Mouse (Mus musculus): ENCODE measurements around the gene Myo10. TPM values are rescaled to one million over a fixed set of nuclear protein-coding genes. Genes with fewer than 3 reads are reported as not detected.
A peak's percentile ranks its signal among the peaks of the same experiment; 100 is the strongest.

Myo10 gene
- polyA plus RNA-seq, 1 experiment from 2014 or later = 35.4 TPM

GRCm38 (mm10) chr15:25803111-25803510 is 180.8 kb downstream of the Myo10 start:
- Histone ChIP-seq H3K27me3 (ENCODE audit: control insufficient read depth, insufficient read depth, low read length) (no peaks in the 10 kb centered on the region), H3K4me1 (ENCODE audit: control insufficient read depth, insufficient read depth, low read length) (no peaks in the 10 kb centered on the region), H3K4me2 (ENCODE audit: low read depth, low read length) (no peak overlapping the region), H3K9me3 (replicated peaks; ENCODE audit: control insufficient read depth, low read length) (no peaks in the 10 kb centered on the region), H3K4me3 (ENCODE audit: low read depth, low read length) (no peak overlapping the region), H3K27ac (replicated peaks; ENCODE audit: low read depth, low read length) (no peak overlapping the region), H3K9ac (replicated peaks; ENCODE audit: low read length) (no peak overlapping the region), H3K36me3 (replicated peaks; ENCODE audit: control insufficient read depth, insufficient read depth, low read depth, low read length) (peaks cover 20% of the 10 kb centered on the region)
- DNase-seq (ENCODE audit: low spot score) = no peak
- ATAC-seq (replicated peaks; ENCODE audit: insufficient number of reproducible peaks, low FRiP score, low TSS enrichment, low read depth) = no peak
- WGBS = 86% methylated on average over 15 of the region's 15 CpGs

GRCm38 (mm10) chr15:25805336-25806110 is 183.2 kb downstream of the Myo10 start:
- Histone ChIP-seq H3K27me3 (ENCODE audit: control insufficient read depth, insufficient read depth, low read length) (no peaks in the 10 kb centered on the region), H3K36me3 (replicated peaks; ENCODE audit: control insufficient read depth, insufficient read depth, low read depth, low read length) (peaks cover 16% of the 10 kb centered on the region; the same call in 1 of the 2 replicates), H3K4me1 (ENCODE audit: control insufficient read depth, insufficient read depth, low read length) (no peaks in the 10 kb centered on the region), H3K4me3 (ENCODE audit: low read depth, low read length) (no peak overlapping the region), H3K27ac (replicated peaks; ENCODE audit: low read depth, low read length) (no peak overlapping the region), H3K4me2 (ENCODE audit: low read depth, low read length) (no peak overlapping the region), H3K9ac (replicated peaks; ENCODE audit: low read length) (no peak overlapping the region), H3K9me3 (replicated peaks; ENCODE audit: control insufficient read depth, low read length) (no peaks in the 10 kb centered on the region)
- ATAC-seq (replicated peaks; ENCODE audit: insufficient number of reproducible peaks, low FRiP score, low TSS enrichment, low read depth) (no peak; the same call in 1 of the 2 replicates), DNase-seq (ENCODE audit: low spot score) (peak; percentile 72)
- WGBS = 89% methylated on average over 21 of the region's 21 CpGs

GRCm38 (mm10) chr15:25806363-25806762 is 184.0 kb downstream of the Myo10 start:
- no peak overlapping the region for H3K9ac ChIP-seq (replicated peaks; ENCODE audit: low read length)
- no peak for ATAC-seq (replicated peaks; ENCODE audit: insufficient number of reproducible peaks, low FRiP score, low TSS enrichment, low read depth)

GRCm38 (mm10) chr15:25806878-25807277 is 184.6 kb downstream of the Myo10 start:
- WGBS = 94% methylated on average over 9 of the region's 9 CpGs
- H3K9me3 ChIP-seq (replicated peaks; ENCODE audit: control insufficient read depth, low read length) = no peaks in the 10 kb centered on the region
- no peak for ATAC-seq (replicated peaks; ENCODE audit: insufficient number of reproducible peaks, low FRiP score, low TSS enrichment, low read depth)
- DNase-seq (ENCODE audit: low spot score) = no peak
- peaks cover 21% of the 10 kb centered on the region for H3K36me3 ChIP-seq (replicated peaks; ENCODE audit: control insufficient read depth, insufficient read depth, low read depth, low read length)
- H3K4me3 ChIP-seq (ENCODE audit: low read depth, low read length) = no peak overlapping the region
- H3K27me3 ChIP-seq (ENCODE audit: control insufficient read depth, insufficient read depth, low read length) = no peaks in the 10 kb centered on the region
- H3K4me1 ChIP-seq (ENCODE audit: control insufficient read depth, insufficient read depth, low read length) = no peaks in the 10 kb centered on the region
- no peak overlapping the region for H3K9ac ChIP-seq (replicated peaks; ENCODE audit: low read length)
- H3K27ac ChIP-seq (replicated peaks; ENCODE audit: low read depth, low read length) = no peak overlapping the region
- H3K4me2 ChIP-seq (ENCODE audit: low read depth, low read length) = no peak overlapping the region

More at GRCm38 (mm10) chr15:25806363-25806762, 184.0 kb downstream of the Myo10 start:
- no peak for DNase-seq (ENCODE audit: low spot score)
- no peaks in the 10 kb centered on the region for H3K4me1 ChIP-seq (ENCODE audit: control insufficient read depth, insufficient read depth, low read length)
- H3K27me3 ChIP-seq (ENCODE audit: control insufficient read depth, insufficient read depth, low read length) = no peaks in the 10 kb centered on the region
- H3K4me2 ChIP-seq (ENCODE audit: low read depth, low read length) = no peak overlapping the region
- H3K27ac ChIP-seq (replicated peaks; ENCODE audit: low read depth, low read length) = no peak overlapping the region
- no peaks in the 10 kb centered on the region for H3K9me3 ChIP-seq (replicated peaks; ENCODE audit: control insufficient read depth, low read length)
- no peak overlapping the region for H3K4me3 ChIP-seq (ENCODE audit: low read depth, low read length)
- peaks cover 17% of the 10 kb centered on the region for H3K36me3 ChIP-seq (replicated peaks; ENCODE audit: control insufficient read depth, insufficient read depth, low read depth, low read length)
- 91% methylated on average over 17 of the region's 17 CpGs for WGBS

GRCm38 (mm10) chr15:25808677-25809460 is 186.5 kb downstream of the Myo10 start:
- H3K36me3 ChIP-seq (replicated peaks; ENCODE audit: control insufficient read depth, insufficient read depth, low read depth, low read length) = peaks cover 15% of the 10 kb centered on the region
- no peak for ATAC-seq (replicated peaks; ENCODE audit: insufficient number of reproducible peaks, low FRiP score, low TSS enrichment, low read depth)
- 92% methylated on average over 20 of the region's 20 CpGs for WGBS
- no peaks in the 10 kb centered on the region for H3K9me3 ChIP-seq (replicated peaks; ENCODE audit: control insufficient read depth, low read length)
- DNase-seq (ENCODE audit: low spot score) = no peak
- H3K4me1 ChIP-seq (ENCODE audit: control insufficient read depth, insufficient read depth, low read length) = no peaks in the 10 kb centered on the region
- no peak overlapping the region for H3K9ac ChIP-seq (replicated peaks; ENCODE audit: low read length)
- H3K27ac ChIP-seq (replicated peaks; ENCODE audit: low read depth, low read length) = no peak overlapping the region
- no peak overlapping the region for H3K4me3 ChIP-seq (ENCODE audit: low read depth, low read length)
- no peak overlapping the region for H3K4me2 ChIP-seq (ENCODE audit: low read depth, low read length)
- H3K27me3 ChIP-seq (ENCODE audit: control insufficient read depth, insufficient read depth, low read length) = no peaks in the 10 kb centered on the region

- H3K4me3 ChIP-seq (ENCODE audit: low read depth, low read length) = no peak overlapping the region
- WGBS = 94% methylated on average over 6 of the region's 6 CpGs
- H3K27me3 ChIP-seq (ENCODE audit: control insufficient read depth, insufficient read depth, low read length) = no peaks in the 10 kb centered on the region
- no peak for DNase-seq (ENCODE audit: low spot score)
- H3K36me3 ChIP-seq (replicated peaks; ENCODE audit: control insufficient read depth, insufficient read depth, low read depth, low read length) = peaks cover 15% of the 10 kb centered on the region
- H3K27ac ChIP-seq (replicated peaks; ENCODE audit: low read depth, low read length) = no peak overlapping the region
- H3K4me2 ChIP-seq (ENCODE audit: low read depth, low read length) = no peak overlapping the region
- no peak overlapping the region for H3K9ac ChIP-seq (replicated peaks; ENCODE audit: low read length)
- H3K9me3 ChIP-seq (replicated peaks; ENCODE audit: control insufficient read depth, low read length) = no peaks in the 10 kb centered on the region
- no peak for ATAC-seq (replicated peaks; ENCODE audit: insufficient number of reproducible peaks, low FRiP score, low TSS enrichment, low read depth)
- H3K4me1 ChIP-seq (ENCODE audit: control insufficient read depth, insufficient read depth, low read length) = no peaks in the 10 kb centered on the region
Measured at GRCm38 (mm10) chr15:25809669-25810068, 187.3 kb downstream of the Myo10 start.

GRCm38 (mm10) chr15:25811834-25812250 is 189.5 kb downstream of the Myo10 start:
- peaks cover 15% of the 10 kb centered on the region for H3K36me3 ChIP-seq (replicated peaks; ENCODE audit: control insufficient read depth, insufficient read depth, low read depth, low read length)

GRCm38 (mm10) chr15:25812479-25812878 is 190.2 kb downstream of the Myo10 start:
- Histone ChIP-seq H3K27me3 (ENCODE audit: control insufficient read depth, insufficient read depth, low read length) (no peaks in the 10 kb centered on the region), H3K9ac (replicated peaks; ENCODE audit: low read length) (no peak overlapping the region), H3K9me3 (replicated peaks; ENCODE audit: control insufficient read depth, low read length) (no peaks in the 10 kb centered on the region), H3K4me2 (ENCODE audit: low read depth, low read length) (no peak overlapping the region), H3K4me3 (ENCODE audit: low read depth, low read length) (no peak overlapping the region), H3K36me3 (replicated peaks; ENCODE audit: control insufficient read depth, insufficient read depth, low read depth, low read length) (peaks cover 15% of the 10 kb centered on the region), H3K4me1 (ENCODE audit: control insufficient read depth, insufficient read depth, low read length) (no peaks in the 10 kb centered on the region), H3K27ac (replicated peaks; ENCODE audit: low read depth, low read length) (no peak overlapping the region)
- ATAC-seq (replicated peaks; ENCODE audit: insufficient number of reproducible peaks, low FRiP score, low TSS enrichment, low read depth) = no peak
- WGBS = 82% methylated on average over 12 of the region's 12 CpGs
- DNase-seq (ENCODE audit: low spot score) = no peak

More at GRCm38 (mm10) chr15:25811834-25812250, 189.5 kb downstream of the Myo10 start:
- Histone ChIP-seq H3K27ac (replicated peaks; ENCODE audit: low read depth, low read length) (no peak overlapping the region), H3K4me2 (ENCODE audit: low read depth, low read length) (no peak overlapping the region), H3K9ac (replicated peaks; ENCODE audit: low read length) (no peak overlapping the region), H3K27me3 (ENCODE audit: control insufficient read depth, insufficient read depth, low read length) (no peaks in the 10 kb centered on the region), H3K4me1 (ENCODE audit: control insufficient read depth, insufficient read depth, low read length) (no peaks in the 10 kb centered on the region), H3K9me3 (replicated peaks; ENCODE audit: control insufficient read depth, low read length) (no peaks in the 10 kb centered on the region), H3K4me3 (ENCODE audit: low read depth, low read length) (no peak overlapping the region)
- 91% methylated on average over 11 of the region's 11 CpGs for WGBS
- DNase-seq (ENCODE audit: low spot score) (no peak), ATAC-seq (replicated peaks; ENCODE audit: insufficient number of reproducible peaks, low FRiP score, low TSS enrichment, low read depth) (no peak)
